Mouse (Mus musculus) testis, adult 2 months (tissue): ENCODE results near the gene Mylk3. TPM values are rescaled to one million over a fixed set of nuclear protein-coding genes. Genes with fewer than 3 reads are reported as not detected.

ENCODE experiments used
- H3K27ac ChIP-seq: fragments of 200-500 bp; 2 replicates; pipeline ENCODE4 v1.5.1; 2012; ENCODE audit warnings: low read depth, low read length; ENCODE audit not compliant: control insufficient read depth, insufficient read depth
- H3K27me3 ChIP-seq: fragments of 200-500 bp; 2 replicates; pipeline ENCODE4 v1.6.1; 2012; ENCODE audit warnings: mild to moderate bottlenecking, low read length, moderate library complexity; ENCODE audit not compliant: control insufficient read depth, insufficient read depth
- H3K36me3 ChIP-seq: fragments of 200-500 bp; 2 replicates; pipeline ENCODE4 v1.6.1; 2012; ENCODE audit warnings: mild to moderate bottlenecking, low read length; ENCODE audit not compliant: control insufficient read depth, insufficient read depth
- H3K4me1 ChIP-seq: fragments of 200-500 bp; 2 replicates; pipeline ENCODE4 v1.6.1; 2012; ENCODE audit warnings: low read length; ENCODE audit not compliant: control insufficient read depth, insufficient read depth
- H3K4me3 ChIP-seq: fragments of 200-500 bp; 2 replicates; pipeline ENCODE4 v1.5.1; 2012; ENCODE audit warnings: low read depth, mild to moderate bottlenecking, low read length, moderate library complexity, mixed read lengths; ENCODE audit not compliant: control insufficient read depth
- CTCF ChIP-seq: fragments of 200-500 bp; IDR thresholded peaks from 2 replicates; pipeline ENCODE4 v1.5.1; 2012; ENCODE audit warnings: low read depth, mild to moderate bottlenecking, inconsistent platforms, low read length, moderate library complexity; ENCODE audit not compliant: control insufficient read depth, insufficient read depth, insufficient replicate concordance
- POLR2A ChIP-seq: fragments of 200-500 bp; IDR thresholded peaks from 2 replicates; pipeline ENCODE4 v1.6.1; 2012; ENCODE audit warnings: low read depth, mild to moderate bottlenecking, inconsistent platforms, low read length, moderate library complexity; ENCODE audit not compliant: control insufficient read depth
- polyA plus RNA-seq: library from polyadenylated mRNA; depleted of rRNA; stranded (reverse); fragments of >200 nt; gene quantifications from 2 replicates; pipeline ENCODE4 v1.2.3, GENCODE M21; 2012

The Mylk3 gene
- polyA plus RNA-seq, 1 experiment, result 1.5 TPM

- Histone ChIP-seq H3K27ac (no peak overlapping the region), H3K4me3 (no peak overlapping the region), H3K4me1 (no peaks in the 10 kb centered on the region), H3K36me3 (no peaks in the 10 kb centered on the region), H3K27me3 (no peaks in the 10 kb centered on the region)
- no peak for TF ChIP-seq CTCF
- TF ChIP-seq POLR2A, result no peak
These were observed 48.5 kb downstream of the Mylk3 start for GRCm38 (mm10) chr8:85337681-85338080.

DNA sequence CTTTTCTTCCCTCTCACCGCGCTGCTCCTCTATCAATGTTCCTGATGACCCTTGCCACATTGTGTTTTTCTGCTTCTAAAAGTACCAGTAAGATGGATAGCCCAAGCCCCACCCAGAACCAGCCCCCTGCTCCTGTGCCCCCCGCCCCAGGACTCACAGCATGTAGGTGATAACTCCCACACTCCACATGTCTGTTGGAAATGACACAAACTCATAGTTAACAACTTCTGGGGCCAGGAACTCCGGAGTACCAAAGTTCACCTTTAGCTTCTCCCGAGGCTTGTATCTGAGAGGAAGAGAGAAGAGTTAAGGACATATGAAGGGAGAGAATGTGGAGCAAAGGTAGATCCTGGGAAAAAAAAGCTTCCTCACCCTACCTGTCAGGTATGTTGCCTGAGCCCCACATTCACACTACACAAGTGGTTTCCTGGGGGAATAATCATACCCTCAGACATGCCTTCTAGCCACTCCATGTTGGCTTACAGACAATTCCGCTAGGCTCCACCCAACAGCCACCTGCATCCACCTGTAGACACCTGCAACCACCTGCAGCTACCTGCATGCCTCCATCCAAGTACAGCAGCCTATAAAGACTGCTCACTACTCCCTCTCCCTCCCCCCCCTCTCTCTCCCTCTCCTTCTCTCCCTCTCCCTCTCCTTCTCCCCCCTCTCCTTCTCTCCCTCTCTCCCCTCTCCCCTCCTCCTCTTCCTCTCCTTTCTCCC, 49.8 kb downstream of the Mylk3 start:
- Histone ChIP-seq H3K36me3 (no peaks in the 10 kb centered on the region), H3K27me3 (no peaks in the 10 kb centered on the region), H3K4me1 (no peaks in the 10 kb centered on the region), H3K27ac (no peak overlapping the region), H3K4me3 (no peak overlapping the region)
- TF ChIP-seq POLR2A (no peak), CTCF (no peak)

- no peaks in the 10 kb centered on the region for H3K27me3 ChIP-seq
These were observed 51.0 kb downstream of the Mylk3 start for GRCm38 (mm10) chr8:85335105-85335504.

DNA sequence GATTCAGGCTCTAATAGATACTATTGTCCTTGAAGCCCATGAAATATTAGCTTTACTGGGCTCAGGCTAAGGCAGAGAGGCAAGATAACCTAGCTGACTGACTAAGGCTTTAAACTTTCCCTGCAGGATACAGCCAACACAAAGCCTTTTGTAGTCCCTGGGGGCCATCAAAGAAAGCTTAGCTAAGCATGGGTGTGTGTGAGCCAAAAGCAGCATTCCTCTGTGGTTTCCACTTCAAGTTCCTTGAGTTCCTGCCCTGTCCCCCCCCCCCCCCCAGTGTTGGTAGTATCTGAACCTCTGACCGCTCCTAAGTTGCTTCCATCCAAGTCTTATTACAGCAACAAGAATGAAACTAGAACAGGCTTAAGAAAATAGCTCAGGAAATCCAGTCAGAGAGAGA, 56.6 kb downstream of the Mylk3 start:
- H3K27ac ChIP-seq, result no peak overlapping the region

More at GRCm38 (mm10) chr8:85335105-85335504, 51.0 kb downstream of the Mylk3 start:
- TF ChIP-seq POLR2A (no peak), CTCF (no peak)
- Histone ChIP-seq H3K4me3 (no peak overlapping the region), H3K27ac (no peak overlapping the region), H3K36me3 (no peaks in the 10 kb centered on the region), H3K4me1 (no peaks in the 10 kb centered on the region)

GRCm38 (mm10) chr8:85327036-85327435, 59.1 kb downstream of the Mylk3 start:
- H3K4me3 ChIP-seq, result no peak overlapping the region
- no peak overlapping the region for H3K27ac ChIP-seq
- no peaks in the 10 kb centered on the region for H3K27me3 ChIP-seq
- TF ChIP-seq POLR2A (no peak), CTCF (no peak)
- no peaks in the 10 kb centered on the region for H3K36me3 ChIP-seq
- no peaks in the 10 kb centered on the region; the same call in 1 of the 2 replicates for H3K4me1 ChIP-seq

More for the DNA sequence above, 56.6 kb downstream of the Mylk3 start:
- TF ChIP-seq POLR2A (no peak), CTCF (no peak)
- Histone ChIP-seq H3K4me1 (no peaks in the 10 kb centered on the region), H3K36me3 (no peaks in the 10 kb centered on the region), H3K27me3 (no peaks in the 10 kb centered on the region), H3K4me3 (no peak overlapping the region)

GRCm38 (mm10) chr8:85323084-85323483, 63.1 kb downstream of the Mylk3 start:
- Histone ChIP-seq H3K27me3 (no peaks in the 10 kb centered on the region), H3K27ac (no peak overlapping the region), H3K4me3 (no peak overlapping the region), H3K36me3 (no peaks in the 10 kb centered on the region), H3K4me1 (no peaks in the 10 kb centered on the region; the same call in 1 of the 2 replicates)
- TF ChIP-seq CTCF, result no peak
- TF ChIP-seq POLR2A, result no peak

DNA sequence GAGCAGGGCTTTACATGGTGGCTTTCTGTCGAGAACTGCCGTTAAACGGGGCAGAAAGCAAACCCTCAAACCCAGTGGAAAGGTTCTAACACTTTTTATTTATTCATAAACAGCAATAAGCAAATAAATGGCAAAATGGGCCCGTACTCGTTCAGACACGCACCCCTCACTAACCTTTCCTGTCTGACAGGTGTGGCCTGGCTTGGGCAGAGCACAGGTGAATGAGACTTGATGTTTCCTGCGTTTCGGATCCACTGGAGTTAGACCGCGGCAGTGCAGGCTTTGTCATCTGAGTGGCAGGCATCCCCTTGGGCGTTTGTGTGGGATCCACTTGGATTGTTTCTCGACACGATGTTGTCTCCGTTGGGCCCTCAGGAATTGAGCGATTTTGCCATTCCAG, 64.2 kb downstream of the Mylk3 start:
- Histone ChIP-seq H3K27me3 (no peaks in the 10 kb centered on the region), H3K4me3 (no peak overlapping the region), H3K36me3 (no peaks in the 10 kb centered on the region), H3K27ac (no peak overlapping the region), H3K4me1 (peaks cover under 1% of the 10 kb centered on the region; the same call in 1 of the 2 replicates)
- TF ChIP-seq CTCF, result no peak
- no peak for TF ChIP-seq POLR2A

DNA sequence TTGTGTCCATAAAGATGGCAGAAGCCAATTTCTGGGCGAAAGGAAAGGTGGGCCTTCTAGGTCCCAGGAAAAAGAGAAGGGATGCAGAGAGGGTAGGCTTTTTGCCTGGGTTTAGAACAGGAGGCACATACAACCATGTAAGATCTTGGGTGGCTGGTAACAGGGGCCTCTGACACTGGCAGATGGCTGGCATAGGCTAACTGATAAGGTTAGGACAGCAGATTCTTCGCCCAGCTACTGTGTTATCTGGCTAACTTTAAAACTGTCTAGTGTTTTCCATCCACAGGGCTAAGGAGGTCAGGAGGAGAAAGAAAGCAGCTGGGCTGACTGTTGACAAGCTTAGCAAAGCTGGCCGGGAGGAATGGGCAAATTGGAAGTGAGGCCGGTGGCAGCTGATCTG, 67.6 kb downstream of the Mylk3 start:
- Histone ChIP-seq H3K4me3 (no peak overlapping the region), H3K27me3 (no peaks in the 10 kb centered on the region), H3K4me1 (peaks cover 8% of the 10 kb centered on the region), H3K27ac (no peak overlapping the region), H3K36me3 (no peaks in the 10 kb centered on the region)
- TF ChIP-seq POLR2A (no peak), CTCF (no peak)
